Mouse (Mus musculus): Measurements from ENCODE around the gene Pak2.

GRCm38 (mm10) chr16:31980946-31981345 is 98.2 kb downstream of the Pak2 start:
- TF ChIP-seq CTCF (conservative IDR thresholded peaks at IDR 0.05; ENCODE audit: insufficient read depth, insufficient read length, low read depth, low read length) (no peak), POLR2A (IDR thresholded peaks at IDR 0.05; ENCODE audit: low read depth, low read length) (no peak)

Data from kidney, adult 2 months (tissue).